Mouse (Mus musculus): ENCODE data around the gene Mrps15. TPM values are rescaled to one million over a fixed set of nuclear protein-coding genes. Genes with fewer than 3 reads are reported as not detected.
"Not testable (repeated sequence)": the region's sequence is repeated elsewhere in the genome, so short reads cannot be mapped to it uniquely, and the experiment has no call there.

The Mrps15 gene
- total RNA-seq, 4 experiments from 2014 or later: 66.9 to 90.0 (median 81.3) TPM

DNA sequence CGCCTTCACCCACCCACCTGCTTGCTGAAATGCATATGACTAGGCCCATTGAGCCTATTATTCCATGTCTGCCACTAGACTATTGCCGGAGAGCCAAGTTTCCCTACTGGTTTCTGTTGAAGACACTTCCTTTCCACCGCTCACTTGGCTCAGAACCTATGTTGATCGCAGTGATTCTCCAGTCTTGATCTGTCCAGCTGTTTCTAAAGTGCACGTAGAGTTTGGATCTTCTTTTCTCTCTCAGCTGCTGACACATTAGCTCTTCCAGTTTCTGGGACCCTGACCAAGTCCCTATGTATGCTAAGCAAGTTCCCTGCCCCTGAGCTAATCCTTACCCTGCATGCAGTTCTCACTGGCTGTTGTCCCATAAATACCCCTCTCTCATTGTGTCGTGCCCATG lies 31.1 kb downstream of the Mrps15 start:
- no peak for DNase-seq (ENCODE audit: low spot score)

- no peak for DNase-seq (ENCODE audit: low spot score)
These were observed 32.5 kb downstream of the Mrps15 start for GRCm38 (mm10) chr4:126079266-126079665.

DNA sequence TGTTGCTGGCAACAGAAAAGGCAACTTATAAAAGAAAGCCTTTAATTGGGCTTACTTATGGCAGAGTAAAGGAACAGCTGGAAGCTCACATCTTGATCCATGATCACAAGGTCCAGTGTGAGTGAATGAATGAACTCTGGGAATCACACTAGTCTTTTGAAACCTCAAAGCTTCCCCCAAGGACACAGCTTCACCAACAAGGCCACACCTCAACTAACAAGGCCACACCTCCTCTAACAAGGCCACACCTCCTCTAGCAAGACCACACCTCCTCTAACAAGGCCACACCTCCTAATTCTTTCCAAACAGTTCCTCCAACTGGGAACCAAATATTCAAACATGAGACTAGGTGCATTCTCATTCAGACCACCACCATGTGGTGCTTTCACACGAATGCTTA lies 34.9 kb downstream of the Mrps15 start:
- DNase-seq (ENCODE audit: low spot score): no peak

DNA sequence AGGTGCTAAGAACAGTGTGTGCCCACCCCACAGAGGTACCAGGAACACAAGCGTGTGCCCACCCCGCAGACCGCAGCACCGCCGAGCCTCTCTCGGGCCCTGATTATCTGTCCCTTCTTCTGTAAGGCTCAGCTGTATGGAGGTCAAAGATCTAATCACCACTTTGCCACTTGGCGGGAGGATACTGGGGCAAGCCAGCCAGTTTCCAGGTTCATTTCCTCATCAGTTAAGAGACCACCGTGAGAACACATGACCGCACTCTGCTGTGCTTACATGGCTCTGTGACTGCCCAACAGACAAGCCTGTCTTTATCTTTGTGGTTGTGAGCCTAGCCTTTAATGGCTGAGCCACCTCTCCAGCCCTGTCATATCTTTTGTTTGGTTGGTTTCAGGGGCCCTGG lies 36.3 kb downstream of the Mrps15 start:
- DNase-seq (ENCODE audit: low spot score): no peak

- DNase-seq (ENCODE audit: low spot score): no peak
These were observed 37.7 kb downstream of the Mrps15 start for GRCm38 (mm10) chr4:126084382-126084781.

DNA sequence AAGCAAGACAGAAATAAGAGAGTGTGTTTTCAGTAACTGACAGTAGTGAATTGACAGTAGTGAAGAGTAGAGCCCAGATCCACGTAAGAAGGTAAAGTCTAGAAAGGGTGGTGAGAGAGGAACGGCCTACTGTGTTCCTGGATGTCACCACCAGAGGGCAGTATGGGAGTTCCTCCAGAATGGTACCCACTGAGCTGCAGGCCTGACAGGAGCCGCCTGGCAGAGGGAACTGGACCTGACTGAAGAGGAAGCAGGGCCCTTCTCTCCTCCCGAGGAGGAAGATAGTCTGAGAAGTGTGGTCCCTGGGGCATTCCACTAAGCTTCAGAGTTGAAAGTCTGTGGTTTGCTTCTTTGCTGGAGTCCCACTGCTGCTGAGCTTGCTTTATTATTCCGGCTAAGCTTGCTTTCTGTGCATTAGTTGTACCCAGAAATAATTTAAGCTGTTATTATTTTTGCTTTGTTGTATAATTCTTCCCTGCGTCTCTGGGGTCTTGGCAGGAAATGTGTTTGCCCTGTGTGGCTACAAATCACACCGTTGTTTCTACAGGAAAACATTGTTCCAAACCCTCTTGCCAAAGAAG lies 39.4 kb downstream of the Mrps15 start:
- DNase-seq (ENCODE audit: low spot score): peak; percentile 79

DNA sequence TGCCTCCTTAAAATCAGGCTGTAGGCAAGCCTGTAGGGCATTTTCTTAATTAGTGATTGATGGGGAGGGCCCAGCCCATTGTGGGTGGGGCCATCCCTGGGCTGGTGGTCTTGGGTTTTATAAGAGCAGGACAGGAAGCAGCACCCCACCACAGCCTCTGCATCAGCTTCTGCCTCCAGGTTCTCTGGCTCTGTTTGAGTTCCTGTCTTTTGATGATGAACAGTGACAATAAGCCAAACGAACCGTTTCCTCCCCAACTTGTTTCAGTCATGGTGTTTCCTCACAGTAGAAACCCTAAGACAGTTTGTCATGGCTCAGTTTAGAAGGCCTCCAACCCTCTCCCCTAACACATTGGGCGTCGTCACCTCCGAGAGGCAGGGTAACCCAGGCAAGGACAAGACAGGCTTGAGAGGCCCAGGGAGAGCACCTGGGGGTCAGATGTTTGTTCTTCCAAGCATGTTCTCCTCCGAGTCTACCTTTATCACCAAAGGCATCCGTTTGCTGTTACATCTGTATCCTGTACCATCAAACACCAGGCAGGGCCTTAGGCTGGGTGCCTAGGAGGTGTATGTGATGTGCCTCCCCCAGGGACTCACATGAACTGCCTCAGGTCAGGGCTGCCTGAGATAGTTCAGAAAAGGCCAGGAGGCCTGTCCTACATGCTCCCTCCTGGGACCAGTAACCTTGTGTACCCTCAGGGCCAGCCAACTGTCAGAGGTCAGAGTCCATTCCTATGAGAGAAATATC lies 43.5 kb downstream of the Mrps15 start:
- DNase-seq (ENCODE audit: low spot score): no peak

DNA sequence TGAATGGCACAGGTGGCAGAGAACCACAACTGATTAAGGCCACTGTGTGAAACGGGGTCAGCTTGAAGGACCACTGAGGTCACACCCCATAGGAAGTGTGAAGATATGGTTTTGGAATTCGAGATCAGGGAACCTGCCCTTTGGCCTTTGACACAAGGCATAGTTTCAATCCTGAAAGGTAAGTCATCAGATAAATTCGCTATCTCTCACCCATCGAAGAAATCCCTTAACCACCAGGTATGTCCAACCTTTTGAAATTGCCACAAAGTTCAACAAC lies 44.1 kb downstream of the Mrps15 start:
- no peak for DNase-seq (ENCODE audit: low spot score)

- DNase-seq (ENCODE audit: low spot score): no peak
These were observed 45.1 kb downstream of the Mrps15 start for GRCm38 (mm10) chr4:126091873-126092272.

- DNase-seq (ENCODE audit: low spot score): not testable (repeated sequence)
These were observed 49.1 kb downstream of the Mrps15 start for GRCm38 (mm10) chr4:126095622-126096430.

DNA sequence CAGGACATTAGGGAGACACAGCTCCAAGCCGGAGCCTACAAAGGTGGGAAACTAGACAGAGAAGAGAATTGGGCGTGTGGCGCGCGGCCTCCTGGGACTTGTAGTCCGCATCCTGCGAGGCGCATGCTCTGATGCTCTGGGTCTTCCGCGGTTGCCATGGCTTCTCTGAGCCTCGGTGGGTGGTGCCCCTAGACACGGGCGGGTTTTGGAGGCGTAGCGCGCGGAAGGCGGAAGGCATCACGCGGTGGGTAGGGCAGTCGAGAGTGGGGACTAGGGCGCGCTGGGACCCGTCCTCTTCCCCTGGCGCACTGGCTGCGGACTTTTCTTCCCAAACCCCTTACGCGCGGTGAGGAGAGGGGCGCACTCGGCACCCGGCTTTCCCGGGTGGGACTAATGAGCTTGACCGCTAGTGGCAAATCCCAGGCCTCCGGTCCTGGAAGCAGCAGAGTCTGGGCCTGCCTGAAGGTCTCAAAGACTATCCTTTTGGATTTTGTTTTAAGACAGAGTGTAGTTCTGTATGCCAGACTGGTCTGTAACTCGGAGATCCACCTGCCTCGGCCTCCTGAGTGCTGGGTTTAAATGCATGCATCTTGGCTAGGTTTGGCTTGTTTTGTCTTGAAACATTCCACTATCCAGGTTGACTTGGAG lies 49.9 kb downstream of the Mrps15 start, which contains the start of gene Lsm10:
Lsm10 (plus strand) TSS at position 160 of the 648 bp plus-strand sequence.
- DNase-seq (ENCODE audit: low spot score): peak; percentile 95

DNA sequence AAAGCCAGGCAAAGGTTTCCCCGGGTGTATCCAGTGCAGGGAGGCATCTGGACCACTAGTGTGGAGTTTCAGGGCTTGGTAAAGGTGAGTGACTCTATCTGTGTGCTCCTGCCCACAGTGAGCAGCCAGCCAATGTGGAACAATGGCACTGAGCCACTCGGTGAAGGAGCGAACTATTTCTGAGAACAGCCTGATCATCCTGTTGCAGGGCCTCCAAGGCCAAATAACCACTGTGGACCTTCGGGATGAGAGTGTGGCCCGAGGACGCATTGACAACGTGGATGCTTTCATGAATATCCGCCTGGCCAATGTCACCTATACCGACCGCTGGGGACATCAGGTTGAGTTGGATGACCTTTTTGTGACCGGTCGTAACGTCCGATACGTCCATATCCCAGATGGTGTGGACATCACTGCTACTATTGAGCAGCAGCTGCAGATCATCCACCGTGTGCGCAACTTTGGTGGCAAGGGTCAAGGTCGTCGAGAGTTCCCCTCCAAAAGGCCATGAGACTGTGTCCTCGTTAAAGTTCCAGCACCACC lies 51.1 kb downstream of the Mrps15 start:
- no peak for DNase-seq (ENCODE audit: low spot score)

DNA sequence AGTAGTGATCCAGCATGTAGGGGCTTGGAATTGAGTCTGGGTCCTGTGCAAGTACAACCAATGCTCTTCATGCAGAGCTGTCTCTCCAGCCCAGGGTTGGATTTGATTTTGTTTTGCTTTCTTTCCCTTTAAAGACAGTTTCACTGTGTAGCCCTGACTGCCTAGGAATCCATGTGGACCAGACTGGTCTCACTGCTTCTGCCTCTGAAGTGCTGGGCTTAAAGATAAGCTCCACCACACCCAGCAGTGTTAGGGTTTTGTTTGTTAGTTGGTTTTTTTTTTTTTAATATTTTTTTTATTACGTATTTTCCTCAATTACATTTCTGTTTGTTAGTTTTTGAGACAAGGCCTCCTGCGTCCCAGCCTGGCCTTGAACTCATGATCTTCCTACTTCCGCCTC lies 52.6 kb downstream of the Mrps15 start:
- DNase-seq (ENCODE audit: low spot score): no peak

GRCm38 (mm10) chr4:126100764-126101163 lies 54.0 kb downstream of the Mrps15 start:
- no peak for DNase-seq (ENCODE audit: low spot score)

GRCm38 (mm10) chr4:126102061-126102841 lies 55.5 kb downstream of the Mrps15 start:
- no peak for DNase-seq (ENCODE audit: low spot score)

- peak; percentile 91 for DNase-seq (ENCODE audit: low spot score)
These were observed 56.4 kb downstream of the Mrps15 start for GRCm38 (mm10) chr4:126103057-126103581.

GRCm38 (mm10) chr4:126103590-126104068 lies 56.9 kb downstream of the Mrps15 start, which contains the start of gene Stk40:
Gene Stk40 (plus strand): TSS chr4:126103957.
- DNase-seq (ENCODE audit: low spot score): peak; percentile 97

GRCm38 (mm10) chr4:126104261-126105075 lies 57.7 kb downstream of the Mrps15 start:
- DNase-seq (ENCODE audit: low spot score): no peak
